Mouse (Mus musculus) small intestine, adult 2 months (tissue): ENCODE data around the gene Ssx2ip.
A peak's percentile ranks its signal among the peaks of the same experiment; 100 is the strongest.

Experiments
- CTCF ChIP-seq: fragments of 200-500 bp; IDR thresholded peaks from 2 replicates; pipeline ENCODE4 v1.5.1; 2012; ENCODE audit warnings: low read depth, mild to moderate bottlenecking, control low read depth, inconsistent platforms, low read length, moderate library complexity, mixed read lengths; ENCODE audit not compliant: insufficient replicate concordance, insufficient read length; ENCODE audit errors: extremely low read depth
- POLR2A ChIP-seq: fragments of 200-500 bp; IDR thresholded peaks from 2 replicates; pipeline ENCODE4 v1.6.1; 2012; ENCODE audit warnings: low read depth, mild to moderate bottlenecking, control low read depth, inconsistent platforms, low read length, moderate library complexity

GRCm38 (mm10) chr3:146450371-146450841 lies 46.0 kb downstream of the Ssx2ip start:
- peak; percentile 24; the same call in 1 of the 2 replicates for TF ChIP-seq CTCF
- peak; percentile 91 for TF ChIP-seq POLR2A
